Mouse (Mus musculus) liver, embryonic 14.5 days (tissue): ENCODE data around the gene Fam216b. TPM values are rescaled to one million over a fixed set of nuclear protein-coding genes. Genes with fewer than 3 reads are reported as not detected.

Source experiments
- ATAC-seq: fragments of 200-750 bp; cut with Nextera tagmentation; 2 replicates; pipeline ENCODE4 v1.8.0; 2017; ENCODE audit warnings: moderate number of reproducible peaks, mild to moderate bottlenecking, moderate library complexity; ENCODE audit not compliant: insufficient read depth
- DNase-seq, 3 experiments: peaks; one replicate each; pipeline ENCODE4 v3.0.0-alpha.2; 2012 to 2013; ENCODE audit warnings: low read depth in 3 of 3, low spot score in 3 of 3
- H3K27ac ChIP-seq: fragments of 300-500 bp; sonication (generic); 2 replicates; pipeline ENCODE4 v1.5.1; 2014; ENCODE audit warnings: moderate library complexity, mild to moderate bottlenecking, control low read depth, inconsistent platforms
- H3K27me3 ChIP-seq: fragments of 300-500 bp; sonication (generic); 2 replicates; pipeline ENCODE4 v1.6.1; 2014; ENCODE audit warnings: mild to moderate bottlenecking, low read length, moderate library complexity; ENCODE audit not compliant: control insufficient read depth, insufficient read depth
- H3K36me3 ChIP-seq: fragments of 300-500 bp; sonication (generic); replicated peaks from 2 replicates; pipeline ENCODE4 v1.6.1; 2014; ENCODE audit warnings: low read depth; ENCODE audit not compliant: control insufficient read depth, insufficient read depth
- H3K4me1 ChIP-seq, 2 experiments: fragments of 200-500 bp in 1 of 2; fragments of 300-500 bp in 1 of 2; sonication (generic) in 1 of 2; replicated peaks; 2 replicates each; pipeline ENCODE4 v1.6.1; 2012 to 2014; ENCODE audit warnings: antibody characterized with exemption in 1 of 2, inconsistent platforms in 1 of 2, low read length in 1 of 2; ENCODE audit not compliant: control insufficient read depth in 2 of 2, insufficient read depth in 2 of 2
- H3K4me2 ChIP-seq: fragments of 300-500 bp; sonication (generic); 2 replicates; pipeline ENCODE4 v1.6.1; 2014; ENCODE audit warnings: low read depth, mild to moderate bottlenecking, control low read depth, moderate library complexity
- H3K4me3 ChIP-seq, 2 experiments: fragments of 200-500 bp in 1 of 2; fragments of 300-500 bp in 1 of 2; sonication (generic) in 1 of 2; 2 replicates each; pipeline ENCODE4 v1.5.1; 2012 to 2014; ENCODE audit warnings: low read depth in 2 of 2, low read length in 2 of 2, mild to moderate bottlenecking in 2 of 2, control low read depth in 1 of 2, inconsistent platforms in 1 of 2, moderate library complexity in 1 of 2; ENCODE audit not compliant: insufficient read depth in 1 of 2
- H3K9ac ChIP-seq: fragments of 300-500 bp; sonication (generic); replicated peaks from 2 replicates; pipeline ENCODE4 v1.6.1; 2014; ENCODE audit warnings: mild to moderate bottlenecking, control low read depth, moderate library complexity
- H3K9me3 ChIP-seq: fragments of 300-500 bp; sonication (generic); 2 replicates; pipeline ENCODE4 v1.6.1; 2016; ENCODE audit warnings: low read length, mixed read lengths; ENCODE audit not compliant: control insufficient read depth
- CTCF ChIP-seq: IDR thresholded peaks from 2 replicates; pipeline ENCODE4 v1.5.1; 2016; ENCODE audit warnings: antibody characterized with exemption, low read depth, control low read depth
- EP300 ChIP-seq: IDR thresholded peaks from 2 replicates; pipeline ENCODE4 v1.6.1; 2016; ENCODE audit warnings: antibody characterized with exemption, low read depth
- WGBS: fragments of 180-500 bp; shearing (Covaris S2); extraction: QIAGEN DNeasy Blood & Tissue Kit; methylation state at CpG from one replicate; pipeline ENCODE4 v1.1.7; 2014; ENCODE audit not compliant: insufficient replicate concordance; 5-methylcytosine and 5-hydroxymethylcytosine counted together
- polyA plus RNA-seq, 2 experiments: library from polyadenylated mRNA; depleted of rRNA in 1 of 2; stranded (reverse) in 1 of 2; unstranded in 1 of 2; fragments of >200 nt; fragmentation: Nextera tagmentation in 1 of 2; extraction: Ambion mirVana in 1 of 2; gene quantifications; 2 replicates each; pipeline versions ENCODE4 v1.2.1 to v1.2.3; 2012 to 2014

Gene Fam216b
- polyA plus RNA-seq, 2 experiments = not detected

DNA sequence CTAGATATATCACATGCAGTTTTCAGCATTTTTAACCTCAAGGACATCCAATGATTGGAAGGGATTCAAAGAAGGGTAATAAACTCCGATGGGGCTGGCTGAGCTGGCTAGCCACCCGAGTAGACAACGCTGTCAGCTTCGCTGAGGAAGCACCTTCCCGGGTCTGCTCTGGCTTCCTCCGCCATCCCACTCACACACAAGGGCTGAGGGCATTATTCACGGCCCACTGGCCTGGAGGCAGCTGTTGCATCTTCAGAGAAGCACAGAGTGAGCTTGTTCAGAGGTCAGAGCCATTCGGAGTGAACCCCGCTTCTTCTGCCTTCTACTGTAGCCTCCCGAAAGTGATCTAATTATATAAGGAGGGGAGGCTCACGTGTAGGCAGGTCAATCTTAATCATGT lies 26.3 kb downstream of the Fam216b start:
- Histone ChIP-seq H3K27ac (no peak overlapping the region), H3K9ac (no peak overlapping the region), H3K4me3 (no peak overlapping the region), H3K27me3 (no peaks in the 10 kb centered on the region), H3K36me3 (no peaks in the 10 kb centered on the region), H3K9me3 (no peaks in the 10 kb centered on the region), H3K4me1 (no peaks in the 10 kb centered on the region), H3K4me2 (no peak overlapping the region)
- WGBS = 69% methylated on average over 11 of the region's 11 CpGs
- ATAC-seq = no peak
- TF ChIP-seq CTCF (no peak), EP300 (no peak)
- DNase-seq = no peak

DNA sequence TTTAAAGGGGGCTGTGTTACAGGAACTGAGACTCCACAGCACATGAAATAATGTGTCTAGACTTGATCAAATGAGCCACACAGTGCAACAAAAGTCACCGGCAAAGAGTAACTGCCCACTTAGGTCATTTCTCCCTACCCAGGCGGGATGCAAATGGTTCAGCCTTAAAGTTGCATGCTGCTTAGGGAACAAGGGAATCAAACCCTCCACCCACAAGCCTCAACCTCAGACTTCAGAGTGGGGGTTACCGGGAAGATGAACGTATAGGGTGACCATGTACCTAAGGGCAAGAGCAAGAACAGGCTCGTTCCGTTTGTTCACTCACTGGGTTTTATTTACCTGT lies 28.2 kb downstream of the Fam216b start:
- Histone ChIP-seq H3K36me3 (no peaks in the 10 kb centered on the region), H3K27me3 (no peaks in the 10 kb centered on the region), H3K9ac (no peak overlapping the region), H3K9me3 (no peaks in the 10 kb centered on the region), H3K27ac (no peak overlapping the region), H3K4me2 (no peak overlapping the region), H3K4me1 (no peaks in the 10 kb centered on the region), H3K4me3 (no peak overlapping the region)
- ATAC-seq (no peak), DNase-seq (no peak)
- no peak for TF ChIP-seq CTCF
- 60% methylated on average over 6 of the region's 6 CpGs for WGBS

DNA sequence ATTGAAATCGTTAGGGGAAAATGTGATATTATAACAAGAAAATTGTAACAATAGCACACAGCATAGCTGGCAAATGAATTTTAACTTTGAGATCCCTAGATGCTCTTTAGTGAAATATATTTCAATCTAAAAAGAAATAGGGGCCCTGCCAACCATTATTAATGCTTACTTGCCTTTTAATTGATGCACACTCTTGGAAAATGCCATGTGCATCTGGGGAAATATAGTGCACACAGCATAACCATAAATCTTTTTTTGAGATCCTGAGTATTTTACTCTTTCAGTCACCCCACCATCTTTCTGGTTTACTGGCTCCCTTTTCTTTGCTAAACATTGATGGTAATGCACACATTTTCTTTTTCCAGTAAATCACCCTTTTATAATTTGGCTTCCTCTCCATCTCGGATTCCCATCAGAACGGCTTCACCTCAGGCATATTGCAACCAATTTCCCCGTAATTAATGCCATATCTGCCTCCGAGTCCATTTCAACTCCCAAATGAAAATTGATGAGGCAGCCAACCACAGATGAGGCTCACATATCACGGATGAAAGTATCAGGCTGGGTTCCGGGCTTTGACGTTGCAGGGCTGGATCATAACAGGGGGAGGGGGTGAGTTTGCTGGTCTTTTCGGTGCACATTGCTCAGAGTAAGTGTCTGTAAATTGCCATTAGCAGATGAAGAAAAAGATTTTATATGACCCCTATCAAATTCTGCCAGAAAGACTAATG lies 28.8 kb downstream of the Fam216b start:
- H3K4me2 ChIP-seq = no peak overlapping the region
- no peak for ATAC-seq
- H3K9me3 ChIP-seq = no peaks in the 10 kb centered on the region
- no peaks in the 10 kb centered on the region for H3K27me3 ChIP-seq
- H3K4me1 ChIP-seq = no peaks in the 10 kb centered on the region
- 62% methylated on average over 9 of the region's 9 CpGs for WGBS
- no peak overlapping the region for H3K4me3 ChIP-seq
- H3K9ac ChIP-seq = no peak overlapping the region
- no peak for DNase-seq
- H3K36me3 ChIP-seq = no peaks in the 10 kb centered on the region
- TF ChIP-seq EP300 (no peak), CTCF (no peak)
- H3K27ac ChIP-seq = no peak overlapping the region

DNA sequence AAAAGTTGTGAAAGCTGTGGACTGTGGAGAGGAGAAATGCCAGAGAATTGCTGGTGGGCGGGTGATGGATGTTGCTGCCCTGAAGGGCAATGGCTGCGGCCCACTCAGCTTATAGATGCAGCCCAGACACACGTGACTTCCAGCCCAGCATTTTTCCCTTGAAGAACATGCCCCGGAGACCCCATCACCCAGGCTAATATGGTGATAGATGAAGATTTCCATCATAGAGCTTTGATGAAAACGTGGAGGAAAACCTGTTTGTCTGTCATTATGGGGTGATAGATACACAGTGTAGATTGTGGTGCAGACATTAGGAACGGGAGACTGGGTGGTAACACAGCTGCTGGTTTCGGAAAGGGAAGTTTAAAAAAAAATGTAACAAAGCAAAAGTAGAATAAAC lies 31.4 kb downstream of the Fam216b start:
- no peaks in the 10 kb centered on the region for H3K27me3 ChIP-seq
- no peak overlapping the region for H3K4me2 ChIP-seq
- 59% methylated on average over 7 of the region's 7 CpGs for WGBS
- ATAC-seq = no peak
- no peaks in the 10 kb centered on the region for H3K9me3 ChIP-seq
- no peak for DNase-seq
- no peak overlapping the region for H3K27ac ChIP-seq
- TF ChIP-seq EP300 = no peak
- no peak for TF ChIP-seq CTCF
- no peak overlapping the region for H3K4me3 ChIP-seq
- H3K4me1 ChIP-seq = no peaks in the 10 kb centered on the region
- H3K9ac ChIP-seq = no peak overlapping the region
- no peaks in the 10 kb centered on the region for H3K36me3 ChIP-seq

DNA sequence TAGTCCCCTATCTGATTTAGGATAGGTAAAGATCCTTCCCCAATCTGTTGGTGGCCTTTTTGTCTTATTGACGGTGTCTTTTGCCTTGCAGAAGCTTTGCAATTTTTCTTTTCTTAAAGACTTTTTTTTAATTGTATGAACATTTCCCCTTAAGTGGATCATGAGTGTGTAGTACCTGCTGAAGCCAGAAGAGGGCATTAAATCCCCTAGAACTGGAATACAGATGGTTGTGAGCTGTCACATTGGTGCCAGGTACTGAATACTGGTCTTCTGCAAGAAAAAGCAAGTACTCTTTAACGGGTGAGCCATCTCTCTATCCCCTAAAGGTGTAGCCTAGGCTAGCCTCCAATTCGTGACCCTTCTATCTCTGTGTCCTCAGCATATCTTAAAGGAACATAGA lies 32.4 kb downstream of the Fam216b start:
- H3K36me3 ChIP-seq = no peaks in the 10 kb centered on the region
- TF ChIP-seq CTCF (no peak), EP300 (no peak)
- no peak overlapping the region for H3K4me3 ChIP-seq
- no peaks in the 10 kb centered on the region for H3K27me3 ChIP-seq
- no peak overlapping the region for H3K4me2 ChIP-seq
- no peak for DNase-seq
- no peaks in the 10 kb centered on the region for H3K9me3 ChIP-seq
- 54% methylated on average over 3 of the region's 3 CpGs for WGBS
- H3K27ac ChIP-seq = no peak overlapping the region
- ATAC-seq = no peak
- H3K4me1 ChIP-seq = no peaks in the 10 kb centered on the region
- H3K9ac ChIP-seq = no peak overlapping the region
